37 mouse cellular contexts compared by ENCODE assay signal in the genomic region with DNA sequence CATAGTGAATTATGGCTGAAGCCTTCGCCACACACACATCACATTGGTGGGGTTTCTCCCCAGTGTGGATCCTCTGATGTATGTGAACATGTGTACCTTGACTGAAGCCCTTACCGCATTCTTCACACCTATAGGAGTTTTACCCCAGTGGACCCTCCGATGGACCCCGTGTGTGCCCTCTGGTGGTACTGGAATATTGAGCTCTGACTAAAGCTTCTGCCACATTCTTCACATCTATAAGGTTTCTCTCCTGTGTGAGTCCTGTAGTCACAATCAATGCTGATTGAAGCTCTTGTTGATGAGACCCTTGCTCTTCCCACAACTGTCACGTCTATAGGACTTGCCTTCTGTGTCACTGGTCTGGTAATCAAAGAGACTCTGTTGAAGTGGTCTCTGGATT. TPM values are rescaled to one million over a fixed set of nuclear protein-coding genes. Genes with fewer than 3 reads are reported as not detected.
DNase-seq lines count a peak whose midpoint lies in the region; TF ChIP-seq lines count a peak whose summit lies in the region.
"Had no signal": no experiment of that assay in that cellular context is flagged by ENCODE, and none has a peak within 500 bp of the region (broad histone marks: within the 10 kb centered on the region; RNA-seq: fewer than 3 reads in every experiment).

No protein-coding gene starts in this region.

- no peak overlapping the region for H3K27ac ChIP-seq in left cerebral cortex, adult 2 months
- H3K27ac ChIP-seq: embryonic facial prominence, embryonic 13.5 days; forebrain, embryonic 10.5 days; forebrain, embryonic 15.5 days; hindbrain, embryonic 10.5 days; hindbrain, embryonic 15.5 days; limb, embryonic 10.5 days; limb, embryonic 15.5 days; liver, embryonic 13.5 days; macrophage; neural tube, embryonic 15.5 days; stomach, postnatal 0 days had no signal

- intact Hi-C loops in left cerebral cortex, adult 2 months (cut with DNase I): loop anchor here (5.0 kb wide), 1 partner anchor 320 kb away; no protein-coding TSS in a partner anchor
- intact Hi-C loops in left cerebral cortex, postnatal 14 days (cut with DNase I): loop anchor here (10.0 kb wide), 1 partner anchor 323 kb away; no protein-coding TSS in a partner anchor

- H3K27me3 ChIP-seq in E14TG2a.4 (ENCODE audit: insufficient read depth, low read length): peaks cover 19% of the 10 kb centered on the region
- H3K27me3 ChIP-seq: embryonic facial prominence, embryonic 13.5 days; forebrain, embryonic 15.5 days; hindbrain, embryonic 15.5 days; limb, embryonic 15.5 days; liver, embryonic 13.5 days; neural tube, embryonic 15.5 days had no signal

- H3K36me3 ChIP-seq in E14TG2a.4 (ENCODE audit: insufficient read depth, low read length): 0 out of 2 replicates have a peak, but pooled peaks cover 7% of the 10 kb centered on the region

- no peak for DNase-seq in left cerebral cortex, adult 2 months (ENCODE audit: extremely low spot score in 1 of 2, low spot score in 2 of 2)
- no peak for DNase-seq in left cerebral cortex, postnatal 14 days (ENCODE audit: low spot score in 2 of 2)
- DNase-seq in 3T3-L1 (ENCODE audit: low read depth, low spot score) (peak; percentile 33), R1 (ENCODE audit: low read depth, low spot score) (peak; percentile 67), MN1 (ENCODE audit: low spot score) (no peak)
- no peak for DNase-seq in right cerebral cortex, postnatal 36 days (ENCODE audit: low spot score in 2 of 2)
- DNase-seq in adrenal gland, adult 2 months: no peak
- DNase-seq: cerebellum, adult 11 months; cerebellum, adult 9-11 months; embryo, embryonic 11 days; heart, postnatal 14 days; kidney, adult 11 months; kidney, postnatal 14 days; liver, embryonic 13.5 days; lung, adult 2 months; lung, postnatal 10 days; midbrain, embryonic 14.5 days; retina, postnatal 1 day; right cerebral cortex, postnatal 4 days had no signal

- no peaks in the 10 kb centered on the region for H3K9me3 ChIP-seq in E14TG2a.4 (ENCODE audit: low read length)
- H3K9me3 ChIP-seq: forebrain, embryonic 15.5 days; hindbrain, embryonic 15.5 days; limb, embryonic 10.5 days; liver, embryonic 13.5 days; neural tube, embryonic 15.5 days had no signal

- H3K4me3 ChIP-seq in left cerebral cortex, adult 2 months: no peak overlapping the region
- no peak overlapping the region for H3K4me3 ChIP-seq in E14TG2a.4 (replicated peaks; ENCODE audit: low read length)
- H3K4me3 ChIP-seq: embryonic facial prominence, embryonic 13.5 days; forebrain, embryonic 10.5 days; forebrain, embryonic 15.5 days; hindbrain, embryonic 10.5 days; hindbrain, embryonic 15.5 days; limb, embryonic 10.5 days; limb, embryonic 15.5 days; liver, embryonic 13.5 days; neural tube, embryonic 15.5 days had no signal

- H3K4me1 ChIP-seq in E14TG2a.4 (replicated peaks; ENCODE audit: low read depth, low read length): peaks cover 15% of the 10 kb centered on the region
- H3K4me1 ChIP-seq: embryonic facial prominence, embryonic 13.5 days; forebrain, embryonic 10.5 days; forebrain, embryonic 15.5 days; hindbrain, embryonic 10.5 days; hindbrain, embryonic 15.5 days; limb, embryonic 10.5 days; limb, embryonic 15.5 days; liver, embryonic 13.5 days; neural tube, embryonic 15.5 days had no signal

- TF ChIP-seq CTCF in left cerebral cortex, adult 2 months (IDR thresholded peaks at IDR 0.05): peak; percentile 20
- peak; percentile 45 for TF ChIP-seq CTCF in E14TG2a.4 (conservative IDR thresholded peaks at IDR 0.05; ENCODE audit: low read length)

RNA-seq across cellular contexts. Expression of a gene that starts 13.4 kb away (rescaled TPM):
- 10 to 100 TPM; 19.4 to 21.5 TPM for total RNA-seq in left cerebral cortex, adult 2 months (2021)
- 10 to 100 TPM; 17.8 to 22.0 TPM for total RNA-seq in left cerebral cortex, postnatal 14 days (2021)
- total RNA-seq in adrenal gland, adult 2 months (2021): 1 to 10 TPM; 7.0 to 9.6 TPM
- 2.0 and 2.6 TPM in 2 replicates for polyA plus RNA-seq in adrenal gland, adult 2 months (2012; rRNA removed)

RNA-seq across cellular contexts. Expression of a gene that starts 17.4 kb away (rescaled TPM):
- total RNA-seq in left cerebral cortex, adult 2 months (2021): 10 to 100 TPM; 12.8 to 18.3 TPM
- total RNA-seq in left cerebral cortex, postnatal 14 days (2021): 10 to 100 TPM; 12.3 to 13.2 TPM
- 1 to 10 TPM; 4.1 to 4.3 TPM for total RNA-seq in adrenal gland, adult 2 months (2021)
- polyA plus RNA-seq in adrenal gland, adult 2 months (2012; rRNA removed): 1.1 and 1.3 TPM in 2 replicates

RNA-seq across cellular contexts. Expression of a gene that starts 28.8 kb away (rescaled TPM):
- 10 to 100 TPM; 14.0 to 14.5 TPM for total RNA-seq in left cerebral cortex, adult 2 months (2021)
- 10 to 100 TPM; 16.1 to 16.3 TPM for total RNA-seq in left cerebral cortex, postnatal 14 days (2021)
- total RNA-seq in adrenal gland, adult 2 months (2021): 1 to 10 TPM; 3.1 to 5.5 TPM
- 4.3 and 4.6 TPM in 2 replicates for polyA plus RNA-seq in adrenal gland, adult 2 months (2012; rRNA removed)

RNA-seq across cellular contexts. Expression of a gene that starts 33.1 kb away (rescaled TPM):
- total RNA-seq in left cerebral cortex, adult 2 months (2021): 1 to 10 TPM; 8.7 to 9.2 TPM
- 1 to 10 TPM; 6.1 to 7.5 TPM for total RNA-seq in left cerebral cortex, postnatal 14 days (2021)
- total RNA-seq in adrenal gland, adult 2 months (2021): 1 to 10 TPM; 2.2 to 3.7 TPM
- 0.35 and 0.44 TPM in 2 replicates for polyA plus RNA-seq in adrenal gland, adult 2 months (2012; rRNA removed)
- total RNA-seq: CH12.LX had no signal

RNA-seq across cellular contexts. Expression of a gene that starts 46.1 kb away (rescaled TPM):
- not detected for total RNA-seq in left cerebral cortex, adult 2 months (2021)
- total RNA-seq in left cerebral cortex, postnatal 14 days (2021): not detected
- 1 to 10 TPM in 1 of 2 experiments, under 1 TPM in 1; 0.58 to 1.2 TPM for total RNA-seq in adrenal gland, adult 2 months (2021)
- polyA plus RNA-seq in adrenal gland, adult 2 months (2012; rRNA removed): 1.2 and 1.8 TPM in 2 replicates
- total RNA-seq: CH12.LX; gastrocnemius, adult 18-20 months; heart, postnatal 14 days; layer of hippocampus, postnatal 10 days; megakaryocyte-erythroid progenitor cell, adult 5-6 weeks had no signal
- polyA plus RNA-seq: forebrain, embryonic 15.5 days; frontal cortex, adult 2 months; heart, embryonic 14.5 days; inflammation-experienced regulatory T-cells, adult 6 months; limb, embryonic 10.5 days; limb, embryonic 15.5 days; liver, embryonic 13.5 days; macrophage; midbrain, embryonic 14.5 days had no signal

Comparison
In these comparisons a context has a peak if more than half of its experiments do, and no peak if none do; other contexts are left out.
1. DNase-seq: peak in 3T3-L1 (single experiment) and R1 (single experiment); none in left cerebral cortex, adult 2 months (0 of 2), left cerebral cortex, postnatal 14 days (0 of 2), MN1 (single experiment), right cerebral cortex, postnatal 36 days (0 of 2) and adrenal gland, adult 2 months (single experiment).